Mouse (Mus musculus) E14TG2a.4 (cell line): ENCODE results near the gene Opn3.

Experiments
- CTCF ChIP-seq: conservative IDR thresholded peaks from 2 replicates; pipeline ENCODE4 v1.5.1; 2014; ENCODE audit warnings: low read length
- NANOG ChIP-seq: IDR thresholded peaks from 2 replicates; pipeline ENCODE4 v1.6.1; 2014; ENCODE audit warnings: borderline replicate concordance, low read length, mixed read lengths
- POU5F1 ChIP-seq: IDR thresholded peaks from 2 replicates; pipeline ENCODE4 v1.6.1; 2014; ENCODE audit warnings: low read length, borderline replicate concordance

DNA sequence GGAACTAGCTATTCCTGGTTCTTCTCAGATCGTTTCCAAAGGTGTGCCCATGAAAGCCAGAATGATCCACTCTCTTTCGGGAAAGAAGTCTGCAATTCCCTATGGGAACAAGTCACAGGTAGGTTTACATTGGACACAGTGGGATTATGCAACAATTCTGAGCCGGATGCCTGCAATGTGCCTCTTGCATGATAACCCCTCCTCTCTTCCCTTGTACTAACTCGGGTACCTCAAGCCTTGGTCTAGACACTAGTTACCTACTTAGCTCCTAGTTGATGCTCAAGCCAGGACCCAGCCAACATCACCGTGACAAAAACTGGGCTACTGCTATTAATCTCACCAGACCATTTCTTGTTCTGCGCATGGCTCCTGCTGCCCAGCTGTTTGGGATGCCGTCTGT is 53.5 kb downstream of the Opn3 start:
- TF ChIP-seq CTCF (no peak), NANOG (no peak), POU5F1 (no peak)
